Mouse (Mus musculus) kidney, postnatal 0 days (tissue): ENCODE results near the gene Sympk. TPM values are rescaled to one million over a fixed set of nuclear protein-coding genes. Genes with fewer than 3 reads are reported as not detected.

Experiments used
- ATAC-seq: fragments of 200-750 bp; cut with Nextera tagmentation; replicated peaks from 2 replicates; pipeline ENCODE4 v1.8.0; 2017; ENCODE audit warnings: low read depth, moderate number of reproducible peaks, moderate TSS enrichment, moderate library complexity; ENCODE audit not compliant: low FRiP score
- DNase-seq: peaks from one replicate; pipeline ENCODE4 v3.0.0-alpha.2; 2016; ENCODE audit warnings: low spot score
- H3K27ac ChIP-seq: fragments of 300-500 bp; sonication (generic); 2 replicates; pipeline ENCODE4 v1.5.1; 2014; ENCODE audit warnings: mild to moderate bottlenecking
- H3K27me3 ChIP-seq: fragments of 300-500 bp; sonication (generic); 2 replicates; pipeline ENCODE4 v1.6.1; 2014; ENCODE audit warnings: low read length, mixed read lengths; ENCODE audit not compliant: insufficient read depth
- H3K36me3 ChIP-seq: fragments of 300-500 bp; sonication (generic); 2 replicates; pipeline ENCODE4 v1.6.1; 2014; ENCODE audit warnings: low read length, mixed read lengths; ENCODE audit not compliant: insufficient read depth
- H3K4me1 ChIP-seq: fragments of 300-500 bp; sonication (generic); replicated peaks from 2 replicates; pipeline ENCODE4 v1.6.1; 2014; ENCODE audit warnings: antibody characterized with exemption, low read length, mixed read lengths; ENCODE audit not compliant: insufficient read depth
- H3K4me2 ChIP-seq: fragments of 300-500 bp; sonication (generic); 2 replicates; pipeline ENCODE4 v1.6.1; 2014; ENCODE audit warnings: mild to moderate bottlenecking, low read length, moderate library complexity, mixed read lengths
- H3K4me3 ChIP-seq: fragments of 300-500 bp; sonication (generic); replicated peaks from 2 replicates; pipeline ENCODE4 v1.5.1; 2014; ENCODE audit warnings: low read depth, low read length
- H3K9ac ChIP-seq: fragments of 300-500 bp; sonication (generic); 2 replicates; pipeline ENCODE4 v1.6.1; 2014; ENCODE audit warnings: low read depth, low read length
- H3K9me3 ChIP-seq: fragments of 300-500 bp; sonication (generic); replicated peaks from 2 replicates; pipeline ENCODE4 v1.6.1; 2016; ENCODE audit warnings: low read length, inconsistent platforms, mixed read lengths
- CTCF ChIP-seq: IDR thresholded peaks from 2 replicates; pipeline ENCODE4 v1.5.1; 2016; ENCODE audit warnings: antibody characterized with exemption, low read depth, mild to moderate bottlenecking, moderate library complexity
- WGBS: fragments of 180-500 bp; shearing (Covaris S2); extraction: QIAGEN DNeasy Blood & Tissue Kit; methylation state at CpG from one replicate; pipeline ENCODE4 v1.1.7; 2014; 5-methylcytosine and 5-hydroxymethylcytosine counted together
- polyA plus RNA-seq: library from polyadenylated mRNA; unstranded; fragments of >200 nt; fragmentation: Nextera tagmentation; extraction: Ambion mirVana; gene quantifications from 2 replicates; pipeline ENCODE4 v1.2.1, GENCODE M21; 2015

The Sympk gene
- 16.6 and 17.6 TPM in 2 replicates for polyA plus RNA-seq

- H3K27ac ChIP-seq = peak within 1 kb of the TSS; percentile 38; the same call in 1 of the 2 replicates
- H3K4me2 ChIP-seq = peak within 1 kb of the TSS; percentile 74
- 0 out of 2 replicates have a peak, but pooled peaks cover 9% of the 10 kb centered on the region for H3K4me1 ChIP-seq
- peak within 1 kb of the TSS; percentile 88 for H3K9ac ChIP-seq
- H3K36me3 ChIP-seq = no peaks in the 10 kb centered on the region
- TF ChIP-seq CTCF = no peak
- DNase-seq = peak; percentile 98
- H3K27me3 ChIP-seq = peaks cover 15% of the 10 kb centered on the region
- peak; percentile 96 for ATAC-seq
- WGBS = under 1% methylated on average over 49 of the region's 50 CpGs
- H3K4me3 ChIP-seq = peak within 1 kb of the TSS; percentile 90
- no peaks in the 10 kb centered on the region for H3K9me3 ChIP-seq
These were observed at the start of gene Sympk for GRCm38 (mm10) chr7:19024096-19024506. TSS of gene Sympk (plus strand) at chr7:19024377.

- Histone ChIP-seq H3K4me1 (no peaks in the 10 kb centered on the region), H3K27me3 (no peaks in the 10 kb centered on the region), H3K9me3 (no peaks in the 10 kb centered on the region), H3K9ac (no peak overlapping the region), H3K27ac (no peak overlapping the region), H3K4me3 (no peak overlapping the region), H3K4me2 (no peak overlapping the region), H3K36me3 (no peaks in the 10 kb centered on the region)
- no peak for DNase-seq
- ATAC-seq = no peak
- WGBS = 84% methylated on average over 9 of the region's 9 CpGs
- TF ChIP-seq CTCF = no peak
These were observed 45.8 kb upstream of the Sympk start for GRCm38 (mm10) chr7:18978381-18978780.

- Histone ChIP-seq H3K27me3 (no peaks in the 10 kb centered on the region), H3K4me3 (no peak overlapping the region), H3K9me3 (no peaks in the 10 kb centered on the region), H3K4me1 (peaks cover 4% of the 10 kb centered on the region; the same call in 1 of the 2 replicates), H3K4me2 (no peak overlapping the region), H3K9ac (no peak overlapping the region), H3K36me3 (no peaks in the 10 kb centered on the region), H3K27ac (no peak overlapping the region)
- TF ChIP-seq CTCF = no peak
- WGBS = 61% methylated on average over 2 of the region's 2 CpGs
- ATAC-seq = no peak
- DNase-seq = no peak
These were observed 37.7 kb upstream of the Sympk start for GRCm38 (mm10) chr7:18986503-18986902.

- Histone ChIP-seq H3K9ac (no peak within 1 kb of the TSS), H3K9me3 (no peaks in the 10 kb centered on the region), H3K4me3 (no peak within 1 kb of the TSS), H3K27me3 (no peaks in the 10 kb centered on the region), H3K4me2 (no peak within 1 kb of the TSS), H3K36me3 (no peaks in the 10 kb centered on the region), H3K4me1 (peaks cover 10% of the 10 kb centered on the region), H3K27ac (no peak within 1 kb of the TSS)
- DNase-seq (no peak), ATAC-seq (no peak)
- no peak for TF ChIP-seq CTCF
- 40% methylated on average over 2 of the region's 2 CpGs for WGBS
These were observed 37.1 kb upstream of the Sympk start, which contains the start of gene Nanos2 for GRCm38 (mm10) chr7:18987100-18987499. TSS of gene Nanos2 (plus strand) at chr7:18987400.

GRCm38 (mm10) chr7:18987747-18988146 lies 36.4 kb upstream of the Sympk start:
- no peaks in the 10 kb centered on the region for H3K9me3 ChIP-seq
- H3K9ac ChIP-seq = no peak overlapping the region
- no peak for DNase-seq
- TF ChIP-seq CTCF = no peak
- H3K36me3 ChIP-seq = no peaks in the 10 kb centered on the region
- no peak overlapping the region for H3K4me3 ChIP-seq
- no peak for ATAC-seq
- 74% methylated on average over 13 of the region's 13 CpGs for WGBS
- no peak overlapping the region for H3K27ac ChIP-seq
- peaks cover 14% of the 10 kb centered on the region for H3K4me1 ChIP-seq
- no peak overlapping the region for H3K4me2 ChIP-seq
- H3K27me3 ChIP-seq = no peaks in the 10 kb centered on the region

- H3K27ac ChIP-seq = no peak overlapping the region
- WGBS = 67% methylated on average over 6 of the region's 6 CpGs
- no peak overlapping the region for H3K9ac ChIP-seq
- H3K36me3 ChIP-seq = no peaks in the 10 kb centered on the region
- H3K27me3 ChIP-seq = no peaks in the 10 kb centered on the region
- no peak for TF ChIP-seq CTCF
- no peaks in the 10 kb centered on the region for H3K9me3 ChIP-seq
- ATAC-seq = no peak
- DNase-seq = no peak
- H3K4me1 ChIP-seq = peaks cover 14% of the 10 kb centered on the region
- H3K4me2 ChIP-seq = no peak overlapping the region
- no peak overlapping the region for H3K4me3 ChIP-seq
These were observed 35.4 kb upstream of the Sympk start for GRCm38 (mm10) chr7:18988780-18989179.

GRCm38 (mm10) chr7:18989995-18990394 lies 34.2 kb upstream of the Sympk start:
- ATAC-seq (no peak), DNase-seq (no peak)
- Histone ChIP-seq H3K4me1 (peaks cover 14% of the 10 kb centered on the region), H3K4me3 (no peak overlapping the region), H3K4me2 (peak overlapping the region; percentile 85; the same call in 1 of the 2 replicates), H3K36me3 (no peaks in the 10 kb centered on the region), H3K27ac (0 out of 2 replicates have a peak overlapping the region, but pooled peaks have one; percentile 63), H3K9ac (no peak overlapping the region), H3K27me3 (no peaks in the 10 kb centered on the region), H3K9me3 (no peaks in the 10 kb centered on the region)
- peak; percentile 52 for TF ChIP-seq CTCF
- 8% methylated on average over 5 of the region's 5 CpGs for WGBS
